Mouse (Mus musculus) olfactory bulb, adult 2 months (tissue): ENCODE data around the gene Pon3.

Experiments
- CTCF ChIP-seq: fragments of 200-500 bp; IDR thresholded peaks from 2 replicates; pipeline ENCODE4 v1.5.1; 2012; ENCODE audit warnings: low read depth, mild to moderate bottlenecking, low read length, moderate library complexity; ENCODE audit not compliant: insufficient read depth
- POLR2A ChIP-seq: fragments of 200-500 bp; IDR thresholded peaks from 2 replicates; pipeline ENCODE4 v1.6.1; 2012; ENCODE audit warnings: mild to moderate bottlenecking, low read depth, low read length, moderate library complexity; ENCODE audit not compliant: insufficient read depth

DNA sequence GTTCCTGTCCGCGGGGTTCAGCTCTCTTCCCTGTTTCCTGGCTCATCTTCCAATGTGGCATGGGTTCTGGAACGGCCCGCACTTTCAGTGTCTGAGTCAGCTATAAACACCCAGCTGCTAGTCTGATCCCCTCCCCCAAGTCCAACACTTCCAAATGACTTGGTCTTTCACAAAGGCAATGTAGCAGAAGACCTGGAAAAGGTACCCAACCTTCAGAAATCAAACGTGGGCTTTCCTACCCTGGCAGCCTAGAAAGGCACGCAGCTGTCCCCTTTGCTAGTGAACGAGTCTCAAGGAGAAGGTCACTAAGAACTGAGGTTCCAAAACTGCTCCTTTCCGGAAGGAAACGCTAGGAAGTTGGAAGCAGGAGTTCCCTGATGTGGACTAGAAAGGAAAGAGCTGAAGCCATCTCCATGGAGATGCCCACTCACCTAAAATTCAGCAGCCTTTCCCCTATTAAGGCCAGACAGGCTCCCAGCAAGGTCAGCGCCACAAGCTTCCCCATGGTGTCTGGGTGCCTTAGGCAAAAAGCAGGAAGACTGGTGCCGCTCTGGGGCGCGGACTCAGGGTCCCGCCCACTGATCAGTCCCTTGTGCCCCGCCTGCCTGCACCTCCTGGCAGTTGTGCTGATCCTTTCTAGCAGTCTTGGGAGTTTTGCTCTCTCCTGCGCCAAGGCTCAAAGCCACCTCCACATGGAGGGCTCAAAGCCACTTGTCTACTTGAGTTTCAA lies at the start of gene Pon3:
- no peak for TF ChIP-seq POLR2A
- no peak for TF ChIP-seq CTCF
